Mouse (Mus musculus) embryonic facial prominence, embryonic 11.5 days (tissue): ENCODE measurements around the gene Mapk10. TPM values are rescaled to one million over a fixed set of nuclear protein-coding genes. Genes with fewer than 3 reads are reported as not detected.

Source experiments
- ATAC-seq: fragments of 200-750 bp; cut with Nextera tagmentation; replicated peaks from 2 replicates; pipeline ENCODE4 v1.8.0; 2017; ENCODE audit warnings: low read depth; ENCODE audit not compliant: insufficient number of reproducible peaks, low FRiP score, low TSS enrichment
- DNase-seq: peaks from one replicate; pipeline ENCODE4 v3.0.0-alpha.2; 2015; ENCODE audit warnings: low spot score
- H3K27ac ChIP-seq: fragments of 300-500 bp; sonication (generic); replicated peaks from 2 replicates; pipeline ENCODE4 v1.5.1; 2014; ENCODE audit warnings: mild to moderate bottlenecking, low read depth, low read length, control low read depth
- H3K27me3 ChIP-seq: fragments of 300-500 bp; sonication (generic); 2 replicates; pipeline ENCODE4 v1.6.1; 2014; ENCODE audit warnings: mild to moderate bottlenecking, low read length, moderate library complexity, mixed read lengths; ENCODE audit not compliant: control insufficient read depth, insufficient read depth
- H3K36me3 ChIP-seq: fragments of 300-500 bp; sonication (generic); replicated peaks from 2 replicates; pipeline ENCODE4 v1.6.1; 2014; ENCODE audit warnings: low read depth, mild to moderate bottlenecking, low read length, moderate library complexity, mixed read lengths; ENCODE audit not compliant: control insufficient read depth, insufficient read depth
- H3K4me1 ChIP-seq: fragments of 300-500 bp; sonication (generic); 2 replicates; pipeline ENCODE4 v1.6.1; 2014; ENCODE audit warnings: low read length, mixed read lengths; ENCODE audit not compliant: control insufficient read depth, insufficient read depth
- H3K4me2 ChIP-seq: fragments of 300-500 bp; sonication (generic); 2 replicates; pipeline ENCODE4 v1.6.1; 2014; ENCODE audit warnings: low read depth, mild to moderate bottlenecking, control low read depth, low read length, moderate library complexity
- H3K4me3 ChIP-seq: fragments of 300-500 bp; sonication (generic); 2 replicates; pipeline ENCODE4 v1.5.1; 2014; ENCODE audit warnings: low read depth, low read length, control low read depth
- H3K9ac ChIP-seq: fragments of 300-500 bp; sonication (generic); replicated peaks from 2 replicates; pipeline ENCODE4 v1.6.1; 2014; ENCODE audit warnings: mild to moderate bottlenecking, control low read depth, low read length
- H3K9me3 ChIP-seq: fragments of 300-500 bp; sonication (generic); replicated peaks from 2 replicates; pipeline ENCODE4 v1.6.1; 2016; ENCODE audit warnings: mild to moderate bottlenecking, low read length, inconsistent platforms, mixed read lengths; ENCODE audit not compliant: control insufficient read depth
- WGBS: fragments of 180-500 bp; shearing (Covaris S2); extraction: QIAGEN DNeasy Blood & Tissue Kit; methylation state at CpG from one replicate; pipeline ENCODE4 v1.1.7; 2014; 5-methylcytosine and 5-hydroxymethylcytosine counted together
- polyA plus RNA-seq: library from polyadenylated mRNA; unstranded; fragments of >200 nt; fragmentation: Nextera tagmentation; extraction: Ambion mirVana; gene quantifications from 2 replicates; pipeline ENCODE4 v1.2.1, GENCODE M21; 2014

The Mapk10 gene
- polyA plus RNA-seq, 1 experiment from 2014 or later, result 11.9 TPM

DNA sequence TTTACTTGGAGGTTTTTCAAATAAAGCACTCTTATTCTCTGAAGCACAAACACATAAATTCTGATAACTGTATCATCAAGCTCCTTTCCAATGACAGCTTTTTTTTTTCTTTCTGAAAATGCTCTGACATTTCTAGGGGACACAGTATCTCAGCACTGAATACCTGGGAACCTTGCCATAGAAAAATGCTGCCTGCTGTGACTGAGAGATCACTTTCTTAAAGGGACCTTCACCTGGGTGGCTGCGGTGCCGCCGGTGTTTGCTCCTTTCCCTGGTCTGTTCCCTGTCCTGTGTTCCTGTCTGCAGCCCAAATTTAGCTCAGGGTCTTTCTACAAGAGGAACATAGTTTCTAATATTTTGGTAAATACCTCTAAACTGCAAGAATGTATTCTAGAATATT is 1.1 kb downstream of the Mapk10 start:
- Histone ChIP-seq H3K36me3 (no peaks in the 10 kb centered on the region), H3K27me3 (no peaks in the 10 kb centered on the region), H3K4me1 (no peaks in the 10 kb centered on the region), H3K4me3 (no peak overlapping the region), H3K4me2 (no peak overlapping the region), H3K27ac (no peak overlapping the region), H3K9ac (no peak overlapping the region), H3K9me3 (no peaks in the 10 kb centered on the region)
- no peak for ATAC-seq
- DNase-seq, result no peak
- 48% methylated on average over 3 of the region's 3 CpGs for WGBS

DNA sequence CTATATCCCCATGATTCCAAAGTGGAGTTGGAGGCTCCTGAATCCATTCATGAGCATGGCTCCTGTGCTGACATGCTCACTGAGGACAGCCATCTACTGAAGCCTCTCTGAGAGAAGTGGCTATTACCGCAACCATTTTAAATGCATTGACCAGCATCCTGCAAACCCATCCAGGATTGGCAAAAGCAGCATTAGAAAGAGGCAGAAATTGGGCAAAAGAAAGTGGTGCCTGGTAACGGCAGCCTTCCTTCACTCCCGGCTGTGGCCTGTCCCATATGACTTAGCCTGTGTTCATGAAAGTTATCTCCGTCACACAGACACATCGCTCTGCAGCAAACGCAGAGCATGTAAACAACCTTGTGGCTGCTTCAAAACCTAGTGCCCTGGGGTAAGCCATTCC is 1.6 kb downstream of the Mapk10 start:
- 66% methylated on average over 6 of the region's 6 CpGs for WGBS
- Histone ChIP-seq H3K4me2 (no peak overlapping the region), H3K9ac (no peak overlapping the region), H3K4me1 (no peaks in the 10 kb centered on the region), H3K27ac (no peak overlapping the region), H3K36me3 (no peaks in the 10 kb centered on the region), H3K4me3 (no peak overlapping the region; the same call in 1 of the 2 replicates), H3K9me3 (no peaks in the 10 kb centered on the region), H3K27me3 (no peaks in the 10 kb centered on the region)
- no peak for ATAC-seq
- no peak for DNase-seq

DNA sequence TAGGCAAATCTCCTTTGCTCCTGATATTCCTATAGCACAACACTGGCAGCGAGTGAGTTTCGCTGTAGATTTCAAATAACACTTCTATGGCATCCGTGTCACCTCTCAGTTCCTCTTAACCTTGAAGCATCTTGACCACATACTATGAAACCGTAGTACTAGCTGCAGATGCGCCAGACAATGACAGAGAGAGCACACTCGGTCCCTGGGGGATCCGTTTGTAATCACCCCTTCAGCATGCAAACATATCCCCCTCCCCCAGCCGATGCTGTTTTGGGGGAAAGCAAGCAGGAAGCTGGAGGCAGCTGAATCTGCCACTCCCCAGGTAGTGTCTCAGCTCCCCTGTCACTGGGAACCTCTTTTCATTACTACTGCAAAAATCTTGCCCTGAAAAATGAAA is 2.3 kb downstream of the Mapk10 start:
- DNase-seq, result no peak
- Histone ChIP-seq H3K4me2 (no peak overlapping the region), H3K9me3 (no peaks in the 10 kb centered on the region), H3K4me3 (no peak overlapping the region), H3K36me3 (no peaks in the 10 kb centered on the region), H3K27ac (no peak overlapping the region), H3K9ac (no peak overlapping the region), H3K27me3 (no peaks in the 10 kb centered on the region), H3K4me1 (no peaks in the 10 kb centered on the region)
- 50% methylated on average over 8 of the region's 8 CpGs for WGBS
- no peak for ATAC-seq

DNA sequence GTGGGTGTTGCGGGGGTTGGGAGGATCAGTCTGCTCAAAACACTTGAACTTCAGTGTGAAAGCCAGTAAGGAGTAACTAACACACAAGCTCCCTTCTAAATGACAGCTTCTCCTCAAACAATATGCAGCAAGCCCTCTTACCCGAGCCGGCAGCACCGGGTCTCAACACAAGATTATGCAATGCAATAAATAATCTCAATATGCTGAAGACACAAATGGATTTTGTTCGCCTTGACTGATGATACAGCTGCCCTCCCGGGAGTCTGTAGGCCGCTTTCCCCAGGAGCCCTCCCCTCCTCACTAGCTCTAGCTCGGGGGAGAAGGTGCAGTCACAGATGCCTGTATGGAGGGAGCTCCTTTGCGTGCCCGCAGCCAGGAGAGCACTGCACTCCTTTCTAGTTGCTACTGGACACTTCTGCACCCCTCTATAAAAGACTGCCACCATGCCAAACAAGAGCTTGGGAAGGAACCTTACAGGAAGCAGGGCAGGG is 3.1 kb downstream of the Mapk10 start:
- Histone ChIP-seq H3K36me3 (no peaks in the 10 kb centered on the region), H3K27ac (no peak overlapping the region), H3K9ac (no peak overlapping the region), H3K4me1 (no peaks in the 10 kb centered on the region), H3K9me3 (no peaks in the 10 kb centered on the region), H3K27me3 (no peaks in the 10 kb centered on the region), H3K4me3 (no peak overlapping the region), H3K4me2 (no peak overlapping the region)
- 76% methylated on average over 10 of the region's 10 CpGs for WGBS
- DNase-seq (no peak), ATAC-seq (no peak)

DNA sequence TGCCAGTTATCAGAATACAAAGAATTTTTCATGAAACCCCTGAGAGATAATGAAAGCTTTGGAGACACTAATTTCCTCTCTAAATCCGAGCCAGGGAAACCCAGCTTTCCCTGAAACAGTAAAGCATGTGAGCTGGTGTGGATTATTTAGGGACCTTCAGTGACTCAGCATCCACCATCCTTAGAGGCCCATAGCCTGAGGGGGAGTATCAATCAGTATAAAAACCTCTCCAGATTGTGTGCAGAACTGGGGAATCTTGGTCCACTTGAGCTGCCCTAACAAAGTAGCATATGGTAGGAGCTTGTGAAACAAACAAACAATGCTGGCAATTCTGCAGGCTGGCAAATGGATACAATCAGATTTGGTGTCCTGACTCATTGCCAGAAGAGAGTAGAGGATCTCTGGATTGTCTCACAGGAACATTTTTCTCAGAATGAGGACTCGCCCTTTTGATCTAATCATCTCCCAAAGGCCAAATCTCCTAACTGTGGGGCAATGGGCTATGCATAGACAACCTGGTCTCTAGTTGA is 13.3 kb downstream of the Mapk10 start:
- no peak for ATAC-seq
- no peak overlapping the region for H3K4me3 ChIP-seq

DNA sequence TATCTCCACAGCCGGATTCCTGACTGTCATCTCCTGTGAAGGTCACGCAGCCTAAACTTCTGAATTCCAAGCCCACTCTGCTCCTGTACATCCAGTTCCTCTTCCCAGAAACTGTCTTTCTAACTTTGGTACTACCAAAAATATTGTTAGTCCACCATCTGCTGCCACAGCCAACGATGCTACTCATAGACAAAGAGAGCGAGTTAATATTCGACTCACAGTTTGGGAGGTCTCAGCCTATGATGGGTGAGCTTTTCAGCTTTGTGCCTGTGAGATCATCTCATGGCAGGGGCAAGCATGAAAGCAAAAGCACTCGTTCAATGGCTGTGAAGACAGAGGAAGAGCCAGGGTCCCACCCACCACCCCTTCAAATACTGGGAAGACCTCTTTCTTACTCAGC is 16.6 kb downstream of the Mapk10 start:
- ATAC-seq (no peak), DNase-seq (no peak)
- Histone ChIP-seq H3K9ac (no peak overlapping the region), H3K36me3 (no peaks in the 10 kb centered on the region), H3K27ac (no peak overlapping the region), H3K4me3 (no peak overlapping the region), H3K27me3 (no peaks in the 10 kb centered on the region), H3K4me1 (no peaks in the 10 kb centered on the region), H3K9me3 (no peaks in the 10 kb centered on the region), H3K4me2 (no peak overlapping the region)
- 74% methylated on average over 6 of the region's 6 CpGs for WGBS

More for the DNA sequence above, 13.3 kb downstream of the Mapk10 start:
- no peaks in the 10 kb centered on the region for H3K4me1 ChIP-seq
- no peaks in the 10 kb centered on the region for H3K9me3 ChIP-seq
- no peak overlapping the region for H3K27ac ChIP-seq
- 62% methylated on average over 2 of the region's 2 CpGs for WGBS
- H3K36me3 ChIP-seq, result no peaks in the 10 kb centered on the region
- H3K9ac ChIP-seq, result no peak overlapping the region
- no peak for DNase-seq
- no peaks in the 10 kb centered on the region for H3K27me3 ChIP-seq
- H3K4me2 ChIP-seq, result no peak overlapping the region

DNA sequence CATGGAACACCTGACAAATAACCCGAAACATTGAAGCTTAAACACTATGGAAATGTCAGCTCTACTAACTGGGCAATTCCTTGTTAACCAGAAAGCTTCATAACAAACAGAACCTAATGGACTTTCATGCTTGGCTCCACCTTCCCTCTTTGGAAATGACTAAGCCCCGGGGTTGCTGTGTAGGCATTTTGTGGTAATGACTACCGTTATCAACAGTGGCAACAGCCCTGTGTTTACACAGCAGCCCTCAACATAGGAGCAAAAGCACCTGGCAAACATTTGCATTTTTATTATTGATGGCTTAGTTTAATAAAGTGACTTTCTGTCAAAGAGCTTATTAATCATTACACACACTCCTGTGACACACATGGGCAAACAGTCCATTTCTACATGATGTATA is 17.4 kb downstream of the Mapk10 start:
- H3K36me3 ChIP-seq, result no peaks in the 10 kb centered on the region
- no peak overlapping the region for H3K27ac ChIP-seq
- no peaks in the 10 kb centered on the region for H3K4me1 ChIP-seq
- H3K4me2 ChIP-seq, result no peak overlapping the region
- H3K27me3 ChIP-seq, result no peaks in the 10 kb centered on the region
- no peak overlapping the region for H3K4me3 ChIP-seq
- DNase-seq (no peak), ATAC-seq (no peak)
- no peak overlapping the region for H3K9ac ChIP-seq
- no peaks in the 10 kb centered on the region for H3K9me3 ChIP-seq
- 78% methylated on average over 3 of the region's 3 CpGs for WGBS

DNA sequence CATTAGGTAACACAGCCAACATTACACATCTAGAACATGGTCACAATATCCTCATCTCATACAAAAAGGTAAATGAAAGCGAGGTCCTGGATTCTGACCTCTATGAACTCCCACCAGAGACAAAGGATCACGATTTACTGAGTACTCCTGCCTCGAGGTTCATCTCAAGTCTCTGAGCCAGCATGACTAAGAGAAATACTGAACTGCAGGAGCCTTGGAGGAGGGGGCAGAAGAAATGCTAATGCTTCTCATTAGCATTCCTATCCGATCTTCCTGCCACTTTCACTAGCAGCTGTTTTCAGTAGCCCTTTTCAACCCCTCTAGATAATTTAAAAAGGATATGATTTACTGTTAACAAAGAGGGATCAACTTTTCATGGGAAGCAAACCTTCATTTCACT is 19.6 kb downstream of the Mapk10 start:
- H3K36me3 ChIP-seq, result no peaks in the 10 kb centered on the region
- H3K9me3 ChIP-seq, result no peaks in the 10 kb centered on the region
- no peaks in the 10 kb centered on the region for H3K4me1 ChIP-seq
- H3K4me3 ChIP-seq, result no peak overlapping the region
- H3K4me2 ChIP-seq, result no peak overlapping the region
- DNase-seq (no peak), ATAC-seq (no peak)
- H3K9ac ChIP-seq, result no peak overlapping the region
- 28% methylated on average over 4 of the region's 4 CpGs for WGBS
- H3K27ac ChIP-seq, result no peak overlapping the region
- H3K27me3 ChIP-seq, result no peaks in the 10 kb centered on the region
